Mouse (Mus musculus): ENCODE results near the gene Grin2c. TPM values are rescaled to one million over a fixed set of nuclear protein-coding genes. Genes with fewer than 3 reads are reported as not detected.
A peak's percentile ranks its signal among the peaks of the same experiment; 100 is the strongest.

Grin2c gene
- total and polyA plus RNA-seq, 3 experiments: 2.3 to 13.8 (median 9.4) TPM

DNA sequence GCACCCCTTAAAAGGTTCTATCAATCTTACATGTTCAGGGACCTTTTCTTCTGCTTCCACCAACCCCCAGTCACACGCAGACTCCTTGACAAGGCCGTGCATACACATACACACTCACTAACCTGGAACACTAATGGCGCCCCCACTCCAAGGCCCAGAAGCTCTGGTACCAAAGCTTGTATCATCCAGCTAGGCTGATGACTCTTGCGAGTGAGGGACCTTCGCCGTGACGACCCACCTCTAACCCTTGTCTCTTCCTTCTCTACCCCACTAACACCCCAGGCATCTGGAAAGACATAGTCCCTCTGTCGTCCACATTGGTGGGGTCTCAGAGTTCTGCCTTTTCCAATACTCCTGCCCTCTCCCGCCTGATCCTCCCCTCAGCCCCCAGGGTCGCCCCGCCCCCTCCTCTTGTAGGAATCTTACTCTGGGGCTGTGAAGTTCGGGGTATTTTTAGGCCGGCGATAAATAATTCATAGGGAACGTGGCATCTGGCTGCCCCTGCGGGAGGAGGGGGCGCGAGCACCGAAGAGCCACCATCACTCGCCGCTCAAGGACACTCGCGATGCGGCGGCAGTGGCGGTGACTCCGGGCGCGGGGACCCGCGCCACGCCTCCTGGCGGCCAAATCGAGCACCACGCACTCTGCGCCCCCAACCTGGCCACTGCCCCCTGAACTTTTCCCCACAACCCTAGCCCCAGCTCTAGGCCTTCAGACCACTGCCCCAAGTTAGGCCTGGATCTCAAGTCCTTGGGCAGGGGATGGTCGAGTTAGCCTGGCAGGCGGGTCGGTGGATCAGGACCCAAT is 2.0 kb downstream of the Grin2c start:
- DNase-seq: no peak

DNA sequence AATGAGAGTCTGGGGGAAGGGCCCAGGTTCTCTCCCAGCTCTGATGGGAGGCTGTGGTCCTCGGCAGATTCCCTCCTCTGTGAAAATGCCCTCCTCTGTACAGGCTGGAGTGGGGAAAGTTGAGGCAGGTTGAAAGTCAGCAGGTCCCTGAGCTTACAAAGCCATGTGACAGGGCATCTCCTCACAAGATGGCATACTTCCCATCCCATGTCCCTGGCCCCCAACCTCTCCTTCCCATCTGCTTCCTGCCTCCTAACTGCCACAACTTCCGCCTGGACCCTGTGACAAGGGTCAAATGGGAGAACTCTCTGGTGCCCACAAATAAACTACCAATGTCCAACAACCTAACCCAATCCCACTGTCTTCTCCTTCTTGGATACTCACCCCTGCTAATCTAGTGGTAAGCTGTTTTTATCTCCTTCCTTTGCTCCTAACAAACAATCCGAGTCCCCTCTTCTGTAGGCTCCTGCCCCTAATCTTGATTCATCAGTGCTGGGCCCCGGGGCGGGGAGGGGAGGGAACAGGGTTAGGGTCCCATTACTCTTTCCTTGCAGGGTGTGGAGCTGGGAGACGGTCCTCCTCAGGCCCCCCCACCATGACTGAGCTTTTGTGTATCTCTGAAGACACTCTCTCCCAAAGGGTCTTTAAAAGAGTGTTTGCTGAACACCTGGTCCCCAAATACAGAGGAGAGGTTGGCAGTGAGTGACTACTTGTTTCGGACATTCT is 2.7 kb downstream of the Grin2c start:
- DNase-seq: no peak

DNA sequence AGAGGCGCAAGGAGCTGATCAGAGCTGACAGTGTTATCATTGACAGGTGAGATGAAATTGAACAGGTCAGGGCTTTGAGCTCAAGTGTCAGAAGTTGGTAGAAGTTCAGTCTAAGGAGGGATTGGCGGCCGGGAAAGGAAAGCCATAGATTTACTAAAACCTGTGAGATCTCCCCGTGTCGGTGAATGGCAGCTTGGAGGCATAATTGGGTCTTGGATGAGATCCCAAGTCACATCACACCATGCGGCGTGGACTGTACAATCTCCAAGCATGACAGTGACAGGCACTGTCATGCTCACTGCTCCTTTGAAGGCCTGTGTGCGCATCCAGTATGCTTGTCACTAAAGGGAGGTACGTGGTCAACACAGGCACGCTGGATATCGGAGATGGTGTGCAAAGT is 4.1 kb downstream of the Grin2c start:
- DNase-seq: no peak

DNA sequence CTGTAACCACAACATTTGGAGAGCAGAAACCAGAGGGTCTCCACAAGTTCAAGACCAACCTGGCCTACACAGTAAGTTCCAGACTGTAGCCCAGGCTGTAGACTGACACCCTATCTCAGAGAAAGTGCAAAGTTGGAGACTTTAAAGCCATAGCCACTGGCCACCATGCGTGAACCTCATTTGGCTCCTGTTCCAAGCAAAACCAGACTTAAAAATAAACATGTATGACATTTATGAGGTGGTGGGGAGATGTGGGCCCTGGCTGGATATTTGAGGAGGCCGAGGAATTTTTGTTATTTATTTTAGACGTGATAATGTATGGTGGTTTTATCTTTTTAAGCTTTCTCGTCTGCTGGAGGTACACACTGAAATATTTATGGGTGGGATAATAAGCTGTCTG is 7.9 kb downstream of the Grin2c start:
- DNase-seq: no peak

DNA sequence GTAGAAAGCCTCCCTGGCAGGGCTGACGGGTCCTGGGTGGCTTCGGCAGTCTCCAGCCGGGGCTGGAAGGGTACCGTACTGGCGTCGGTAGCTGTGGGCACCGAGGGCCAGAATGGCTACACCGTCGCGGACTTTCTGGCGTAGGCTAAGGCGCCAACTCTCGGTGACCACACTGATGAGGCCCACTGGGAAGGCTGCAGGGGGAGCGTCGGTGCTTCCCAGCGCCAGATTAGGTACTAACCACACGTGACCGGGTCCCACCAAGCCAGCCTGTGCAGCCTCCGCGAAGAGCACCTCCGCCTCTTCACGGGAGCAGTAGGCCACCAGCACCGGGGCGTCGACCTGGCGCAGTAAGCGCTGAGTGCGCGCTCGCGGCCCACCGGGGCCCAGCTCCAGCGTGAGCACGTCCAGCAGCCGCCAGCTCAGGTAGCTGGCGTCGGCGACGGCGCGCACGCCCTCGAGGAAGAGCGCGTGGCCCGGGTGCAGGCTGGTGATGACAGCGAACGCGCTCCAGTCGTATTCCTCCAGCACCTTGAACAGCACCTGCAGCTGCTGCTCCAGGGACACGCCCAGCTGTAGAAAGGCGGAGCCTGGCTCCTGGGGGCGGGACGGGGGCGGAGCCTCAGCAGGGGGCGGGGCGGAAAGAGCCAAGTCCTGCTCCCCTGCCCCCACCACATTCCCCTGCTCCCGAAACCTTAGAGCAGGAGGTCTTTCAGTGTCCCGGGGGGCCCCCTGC is 9.1 kb downstream of the Grin2c start:
- no peak for DNase-seq

DNA sequence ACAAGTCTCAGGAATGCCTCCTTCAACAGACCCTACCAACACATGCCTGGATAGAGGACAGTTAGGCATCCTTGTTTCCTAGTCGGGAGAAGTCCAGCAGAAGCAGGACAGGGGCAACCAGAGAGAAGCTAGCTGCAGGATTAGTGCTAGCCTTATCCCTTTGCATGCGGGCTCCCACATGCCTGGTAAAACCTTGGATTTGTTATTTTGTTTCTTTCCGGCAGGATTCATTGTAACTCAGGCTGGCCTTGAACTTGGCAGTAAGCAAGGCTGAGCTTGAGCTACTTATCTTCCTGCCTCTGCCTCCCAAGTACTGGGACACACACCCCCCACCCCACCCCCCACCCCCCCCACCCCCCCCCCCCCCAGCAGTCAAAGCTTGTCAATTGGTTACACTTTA is 15.8 kb downstream of the Grin2c start:
- DNase-seq: peak; percentile 40

DNA sequence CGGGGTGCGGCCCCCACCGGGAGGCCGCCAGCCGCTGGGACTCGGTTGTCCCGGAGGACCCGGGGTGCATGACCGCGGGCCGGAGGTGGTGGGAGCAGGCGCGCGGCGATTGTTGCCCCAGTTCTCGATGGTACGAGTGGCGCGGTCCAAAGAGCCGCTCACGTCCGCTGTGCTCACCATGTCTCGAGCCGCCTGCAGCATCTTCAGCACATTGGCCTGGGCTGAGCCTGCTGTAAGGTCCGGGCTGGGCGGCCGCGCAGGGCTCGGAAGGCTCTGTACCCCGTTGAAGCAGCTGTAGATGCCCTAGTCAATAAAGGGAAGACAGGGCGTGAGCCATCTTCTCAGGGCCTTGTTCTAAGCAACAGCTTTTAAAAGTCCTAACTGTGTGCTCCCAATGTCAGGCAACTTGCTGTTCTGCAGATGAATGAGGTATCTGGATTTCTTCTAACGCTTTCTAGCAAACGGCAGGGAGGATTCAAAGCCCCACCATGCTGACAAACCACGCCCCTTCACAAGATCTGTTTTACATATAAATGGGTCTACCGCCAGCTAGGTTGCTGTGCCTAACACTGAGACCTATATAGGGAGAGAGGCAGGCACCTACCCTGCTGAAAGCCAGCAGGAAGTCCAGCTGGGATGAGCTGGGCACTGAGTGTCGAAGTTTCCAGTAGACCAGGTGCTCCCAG is 16.5 kb downstream of the Grin2c start:
- no peak for DNase-seq

DNA sequence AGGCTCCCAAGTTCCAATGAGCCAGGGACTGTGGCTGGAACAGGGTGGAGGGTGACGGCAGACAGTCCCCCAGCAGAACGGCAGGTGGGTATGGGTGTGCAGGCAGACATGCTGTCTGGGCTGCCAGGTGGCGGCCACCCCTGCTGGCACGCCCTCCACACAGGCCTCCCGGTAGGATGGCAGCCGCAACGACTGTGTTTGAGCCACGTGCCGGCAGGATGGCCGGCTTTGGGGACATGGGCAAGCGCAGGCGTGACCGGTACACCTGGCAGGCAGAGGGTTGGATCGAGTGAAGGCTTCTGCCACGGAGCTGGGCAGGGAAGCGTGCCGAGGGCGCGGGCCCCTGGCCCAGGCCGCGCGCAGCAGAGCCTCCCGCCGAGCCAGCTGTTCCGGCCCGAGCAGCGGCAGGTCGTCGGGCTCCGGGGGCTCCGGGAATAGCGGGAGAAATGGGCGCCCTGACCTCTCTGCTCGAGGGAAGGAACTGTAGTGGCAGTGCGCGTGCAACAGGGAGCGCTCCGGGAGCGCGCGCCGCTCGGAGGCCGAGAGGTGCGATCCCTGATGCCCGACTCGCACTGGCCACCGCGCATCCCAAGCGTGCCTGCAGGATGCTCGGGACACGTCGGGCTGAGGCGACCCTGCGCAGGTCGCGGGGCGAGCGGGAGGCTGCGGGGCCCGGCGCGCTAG is 17.2 kb downstream of the Grin2c start:
- peak; percentile 36 for DNase-seq

DNA sequence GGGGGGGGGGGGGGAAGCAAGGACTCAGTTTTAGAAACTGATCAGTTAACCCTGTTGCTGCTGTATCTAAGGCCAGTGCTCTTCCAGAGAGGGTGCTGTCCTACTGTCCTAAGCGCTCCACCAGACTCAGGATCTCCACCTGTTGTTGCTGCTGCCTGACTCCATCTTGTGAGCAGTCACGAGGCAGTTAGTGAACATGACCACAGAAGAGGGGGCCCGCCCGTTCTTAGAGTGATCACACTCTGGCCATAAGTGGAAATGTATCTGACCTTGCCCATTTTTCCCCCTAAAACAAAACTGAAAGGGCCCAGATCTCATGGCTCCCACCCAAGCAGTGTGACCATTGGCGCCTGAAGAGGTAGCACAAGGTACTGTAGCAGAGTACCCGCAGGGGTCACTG is 19.1 kb downstream of the Grin2c start:
- no peak for DNase-seq

DNA sequence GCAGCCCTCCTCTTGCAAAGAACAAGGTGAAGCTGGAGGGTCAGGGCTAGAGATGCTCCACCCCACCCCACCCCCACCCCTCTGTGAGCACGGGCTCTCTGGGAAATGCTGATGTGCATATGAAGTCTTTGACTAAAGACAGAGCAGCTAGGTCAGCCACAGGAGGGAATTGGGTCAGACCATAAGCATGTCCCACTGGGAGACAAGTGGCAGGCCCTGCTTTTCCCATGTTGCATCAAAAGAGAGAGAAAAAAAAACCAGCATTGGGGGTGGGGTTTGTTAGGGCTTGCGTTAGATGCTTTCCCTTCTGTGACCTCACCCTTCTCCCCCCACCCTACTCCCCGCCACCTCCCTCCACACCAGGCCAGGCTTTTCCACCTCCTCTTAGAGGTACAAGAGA is 19.8 kb downstream of the Grin2c start:
- DNase-seq: no peak

DNA sequence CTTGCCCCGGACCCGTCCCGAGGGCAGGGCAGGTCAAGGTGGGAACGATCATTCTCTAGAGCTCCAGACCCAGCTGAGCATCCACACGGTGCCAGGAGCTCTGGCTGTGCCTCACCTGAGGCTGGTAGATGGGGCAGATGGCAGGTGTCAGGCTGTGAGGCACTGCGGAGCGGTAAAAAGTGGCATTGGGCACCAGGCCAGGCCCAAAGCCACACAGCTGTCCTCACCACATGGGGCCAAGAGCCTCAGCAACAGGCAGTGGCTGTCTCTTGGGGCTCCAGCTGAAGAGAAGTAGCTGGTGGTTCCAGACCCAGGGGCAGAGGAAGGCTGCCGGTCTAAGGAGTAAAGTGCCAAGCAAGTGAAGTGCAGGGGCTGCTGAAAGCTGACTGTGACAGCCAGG is 20.7 kb downstream of the Grin2c start:
- DNase-seq: no peak

DNA sequence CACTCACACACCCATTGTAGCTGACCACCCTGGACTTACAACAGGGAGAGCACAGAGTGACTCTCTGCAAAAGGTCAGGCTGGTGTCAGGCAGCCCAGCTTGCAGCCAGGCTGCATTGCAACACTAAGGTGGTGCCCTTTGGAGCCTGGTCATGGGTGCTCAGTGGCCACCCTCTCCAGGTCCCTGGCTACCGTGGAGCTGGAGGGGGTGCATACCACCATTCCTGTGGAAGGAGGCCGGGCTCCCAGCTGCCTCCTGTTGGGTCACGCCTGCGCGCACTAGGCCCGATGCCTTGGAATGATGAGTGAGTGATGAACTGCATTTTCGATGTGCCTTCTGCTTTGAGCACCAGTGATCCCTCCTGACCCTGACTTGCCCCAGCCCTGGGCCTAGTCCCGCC is 22.2 kb downstream of the Grin2c start:
- peak; percentile 49 for DNase-seq

DNA sequence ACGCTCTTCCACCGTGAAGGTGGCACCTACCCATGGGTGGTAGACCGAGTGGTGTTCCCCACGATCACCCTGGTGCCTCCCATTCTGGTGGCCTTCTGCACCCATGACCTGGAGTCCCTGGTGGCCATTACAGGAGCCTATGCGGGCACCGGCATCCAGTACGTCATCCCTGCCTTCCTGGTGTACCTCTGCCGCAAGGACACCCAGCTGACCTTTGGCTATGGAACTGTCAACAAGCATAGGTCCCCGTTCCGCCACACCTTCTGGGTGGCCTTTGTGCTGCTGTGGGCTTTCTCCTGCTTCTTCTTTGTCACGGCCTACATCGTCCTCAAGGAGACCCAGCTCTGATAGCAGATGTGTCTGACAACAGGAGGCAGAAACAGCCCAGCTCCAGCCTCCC is 23.3 kb downstream of the Grin2c start:
- DNase-seq: no peak

DNA sequence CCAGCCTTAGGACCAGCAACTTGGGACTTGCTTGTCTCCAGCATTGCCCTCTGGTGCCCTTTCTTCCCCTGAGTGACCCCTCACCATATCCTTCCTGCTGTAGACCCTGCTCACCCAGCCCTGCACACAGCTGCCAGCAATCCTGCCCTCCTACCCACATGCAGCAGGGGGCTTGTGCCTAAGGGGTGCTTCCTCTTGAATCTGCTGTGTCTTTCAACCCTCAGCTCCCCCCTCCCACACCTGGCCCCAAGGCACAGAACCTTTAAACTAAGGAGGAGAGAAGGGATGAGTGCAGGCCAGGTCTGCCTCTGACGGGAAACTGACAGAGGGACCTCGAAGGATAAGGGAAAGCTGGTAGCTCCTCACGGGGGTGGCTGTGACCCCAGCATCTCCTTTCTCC is 24.3 kb downstream of the Grin2c start:
- DNase-seq: no peak

DNA sequence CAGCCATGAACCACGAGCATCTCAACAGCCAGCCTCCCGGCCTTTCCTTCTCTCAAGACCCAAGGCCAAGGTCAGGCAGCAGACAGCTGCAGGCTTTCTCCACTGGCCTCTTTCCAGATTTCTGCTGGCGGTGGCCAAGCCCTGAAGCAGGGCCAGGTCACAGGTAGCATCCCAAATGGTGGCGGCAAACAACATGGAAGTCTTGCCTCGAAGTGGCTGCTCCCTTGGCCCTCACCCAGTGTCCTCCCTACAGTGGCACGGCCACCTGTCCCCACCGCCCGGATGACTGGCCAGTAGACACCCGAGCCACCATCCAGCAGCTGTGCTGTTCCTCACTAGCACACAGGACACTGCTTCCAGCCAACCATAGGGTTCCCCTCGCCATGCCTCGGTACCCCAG is 25.6 kb downstream of the Grin2c start:
- peak; percentile 57 for DNase-seq

DNA sequence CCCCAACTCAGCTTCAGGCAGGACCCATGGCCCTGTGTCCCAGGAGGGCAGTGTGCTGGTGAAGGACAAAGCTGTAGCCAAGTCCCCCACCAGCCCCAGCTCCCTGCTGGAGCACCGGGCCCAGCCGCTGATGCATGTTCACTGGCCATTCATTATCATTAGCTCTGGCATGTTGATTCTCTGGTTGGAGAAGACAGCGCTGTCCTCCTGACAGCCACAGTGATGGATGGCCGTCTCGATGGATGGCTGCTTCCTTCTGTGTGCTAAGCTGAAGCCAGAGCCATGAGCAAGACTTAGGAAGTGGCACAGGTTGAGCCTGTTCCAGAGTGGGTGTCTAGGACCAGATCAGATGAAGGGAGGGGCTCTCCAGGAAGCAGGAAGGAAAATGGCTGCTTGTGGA is 30.5 kb downstream of the Grin2c start:
- DNase-seq: no peak

DNA sequence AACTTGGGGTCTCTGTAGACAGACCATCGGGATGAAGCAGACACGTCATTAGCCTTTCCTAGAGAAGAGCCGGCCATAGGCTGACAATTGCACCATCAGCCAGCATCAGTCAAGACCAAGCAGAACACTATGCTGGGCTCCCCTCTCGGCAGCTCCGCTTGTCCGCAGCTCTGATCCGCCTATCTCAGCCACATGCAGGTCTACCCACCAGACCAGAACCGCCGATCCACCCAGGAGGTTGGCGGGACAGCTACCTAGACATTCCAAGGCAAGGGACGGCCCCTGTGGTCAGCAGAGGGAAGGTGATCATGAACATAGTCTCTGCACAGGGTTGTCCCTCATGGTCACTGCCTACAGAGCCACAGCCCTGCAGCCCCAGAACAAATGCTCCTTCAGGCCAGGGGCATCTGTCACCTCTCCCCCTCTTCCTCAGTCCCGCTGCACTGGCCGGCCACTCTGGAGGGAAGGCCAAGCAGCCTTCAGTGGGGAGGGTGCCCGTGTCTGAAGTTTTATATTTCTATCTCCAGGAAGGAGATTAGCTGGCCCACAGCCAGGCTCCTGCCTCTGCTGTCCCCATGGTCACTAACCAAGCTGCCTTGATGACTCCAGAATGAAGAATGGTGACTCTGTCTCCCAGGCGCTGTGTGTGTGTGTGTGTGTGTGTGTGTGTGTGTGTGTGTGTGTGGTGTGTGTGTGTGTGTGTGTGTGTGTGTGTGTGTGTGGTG is 32.6 kb downstream of the Grin2c start:
- DNase-seq: peak; percentile 76

DNA sequence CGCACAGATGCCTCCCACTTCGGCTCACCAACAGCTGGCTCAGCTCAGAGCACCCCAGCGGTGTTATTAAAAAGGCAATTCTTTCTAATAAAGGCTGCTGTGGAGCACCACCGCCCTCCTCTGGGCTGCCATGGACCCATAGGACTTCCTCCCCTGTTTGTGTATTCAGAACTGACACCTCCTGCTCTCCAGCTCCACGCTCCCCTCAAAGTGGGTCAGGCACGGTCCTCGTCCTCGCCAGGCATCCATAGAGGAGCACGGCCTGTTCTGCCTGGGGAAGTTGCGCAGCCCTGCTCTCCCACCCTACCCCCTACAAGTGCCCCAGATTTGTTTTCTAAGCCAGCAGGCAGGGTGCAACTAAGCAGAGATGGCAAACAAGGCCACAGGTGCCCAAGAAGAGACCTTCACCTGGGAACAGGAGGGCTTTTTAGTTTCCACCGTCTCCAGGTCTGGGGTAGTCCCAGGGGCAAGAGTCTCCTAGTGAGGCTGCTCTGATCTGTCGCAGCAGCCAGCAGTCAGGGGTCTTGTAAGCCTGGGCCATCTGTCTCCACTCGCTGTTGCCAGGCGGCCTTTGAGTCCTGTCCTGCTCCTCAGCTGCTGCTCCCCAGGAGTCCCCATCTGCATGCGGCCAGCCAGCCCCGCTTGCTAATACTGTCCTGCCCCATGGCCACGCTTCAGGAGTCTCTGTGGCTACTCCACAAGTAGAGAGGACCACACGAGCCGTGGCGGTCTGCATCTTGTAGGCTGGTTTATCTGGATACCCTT is 33.3 kb downstream of the Grin2c start:
- DNase-seq: no peak

DNA sequence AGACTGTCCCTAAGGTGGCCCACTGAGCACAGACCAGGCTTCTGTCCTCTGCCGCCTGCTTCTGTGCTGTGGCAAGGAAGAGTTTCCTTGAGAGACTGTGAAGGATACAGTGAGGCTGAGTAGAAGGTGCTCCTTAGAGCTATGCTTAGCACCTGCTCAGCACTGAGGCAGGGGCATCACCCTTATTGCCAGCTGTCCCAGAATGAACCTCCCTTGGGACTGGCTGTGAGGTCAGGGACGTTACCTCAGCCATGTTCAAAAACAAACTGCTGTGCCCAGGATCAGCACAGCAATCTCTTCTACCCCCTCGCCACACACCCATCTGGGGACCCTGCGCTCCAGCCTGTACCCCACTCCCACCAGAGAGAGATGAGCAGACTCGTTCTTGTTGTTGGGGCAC is 34.2 kb downstream of the Grin2c start:
- no peak for DNase-seq

DNA sequence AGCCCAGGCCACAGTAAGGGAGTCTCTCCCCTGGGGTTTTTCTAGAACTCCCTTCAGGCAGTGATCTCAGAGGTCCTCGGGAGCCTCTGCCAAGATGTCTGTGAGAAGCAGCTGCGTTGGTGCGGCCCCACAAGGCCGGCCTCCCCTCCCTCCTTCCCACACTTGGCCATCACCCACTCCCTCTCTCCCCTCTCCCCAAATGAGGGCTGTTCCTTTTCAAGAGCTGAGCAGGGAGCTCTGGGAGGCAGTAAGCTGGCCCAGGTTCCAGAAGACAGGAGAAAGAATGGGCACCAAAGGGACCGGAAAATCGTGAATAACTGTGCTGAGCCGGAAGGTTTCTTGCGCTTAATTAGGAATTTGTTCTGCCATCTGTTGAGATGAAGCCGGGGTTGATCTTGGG is 35.1 kb downstream of the Grin2c start:
- peak; percentile 27 for DNase-seq

Measured in adrenal gland, adult 2 months (tissue).